Mouse (Mus musculus) midbrain, postnatal 0 days (tissue): ENCODE results near the gene Maz. TPM values are rescaled to one million over a fixed set of nuclear protein-coding genes. Genes with fewer than 3 reads are reported as not detected.
A peak's percentile ranks its signal among the peaks of the same experiment; 100 is the strongest.

ENCODE experiments used
- ATAC-seq: fragments of 200-750 bp; cut with Nextera tagmentation; 2 replicates; pipeline ENCODE4 v1.8.0; 2017; ENCODE audit warnings: moderate number of reproducible peaks, mild to moderate bottlenecking, moderate TSS enrichment, moderate library complexity; ENCODE audit not compliant: low FRiP score
- DNase-seq: peaks from one replicate; pipeline ENCODE4 v3.0.0-alpha.2; 2015; ENCODE audit warnings: low spot score
- H3K27ac ChIP-seq: fragments of 300-500 bp; sonication (generic); 2 replicates; pipeline ENCODE4 v1.5.1; 2014; ENCODE audit warnings: low read depth, mild to moderate bottlenecking, low read length, mixed read lengths
- H3K27me3 ChIP-seq: fragments of 300-500 bp; sonication (generic); 2 replicates; pipeline ENCODE4 v1.6.1; 2014; ENCODE audit warnings: low read length, control low read depth, mixed read lengths; ENCODE audit not compliant: insufficient read depth
- H3K36me3 ChIP-seq: fragments of 300-500 bp; sonication (generic); 2 replicates; pipeline ENCODE4 v1.6.1; 2014; ENCODE audit warnings: low read length, control low read depth, mixed read lengths; ENCODE audit not compliant: insufficient read depth
- H3K4me1 ChIP-seq: fragments of 300-500 bp; sonication (generic); 2 replicates; pipeline ENCODE4 v1.6.1; 2014; ENCODE audit warnings: mild to moderate bottlenecking, control low read depth, antibody characterized with exemption, low read length, mixed read lengths; ENCODE audit not compliant: insufficient read depth
- H3K4me2 ChIP-seq: fragments of 300-500 bp; sonication (generic); 2 replicates; pipeline ENCODE4 v1.6.1; 2014; ENCODE audit warnings: low read depth, mild to moderate bottlenecking, low read length, mixed read lengths; ENCODE audit not compliant: poor library complexity, severe bottlenecking
- H3K4me3 ChIP-seq: fragments of 300-500 bp; sonication (generic); 2 replicates; pipeline ENCODE4 v1.5.1; 2014; ENCODE audit warnings: low read depth, mild to moderate bottlenecking, low read length, moderate library complexity
- H3K9ac ChIP-seq: fragments of 300-500 bp; sonication (generic); replicated peaks from 2 replicates; pipeline ENCODE4 v1.6.1; 2014; ENCODE audit warnings: mild to moderate bottlenecking, low read length, moderate library complexity, mixed read lengths; ENCODE audit not compliant: poor library complexity, severe bottlenecking
- H3K9me3 ChIP-seq: fragments of 300-500 bp; sonication (generic); 2 replicates; pipeline ENCODE4 v1.6.1; 2016; ENCODE audit warnings: low read length, control low read depth
- CTCF ChIP-seq: IDR thresholded peaks from 2 replicates; pipeline ENCODE4 v1.5.1; 2016; ENCODE audit warnings: antibody characterized with exemption, mild to moderate bottlenecking
- WGBS: fragments of 180-500 bp; shearing (Covaris S2); extraction: QIAGEN DNeasy Blood & Tissue Kit; methylation state at CpG from one replicate; pipeline ENCODE4 v1.1.7; 2014; 5-methylcytosine and 5-hydroxymethylcytosine counted together
- polyA plus RNA-seq: library from polyadenylated mRNA; unstranded; fragments of >200 nt; fragmentation: Nextera tagmentation; extraction: Ambion mirVana; gene quantifications from 2 replicates; pipeline ENCODE4 v1.2.1, GENCODE M21; 2015
- total RNA-seq: library from RNA; depleted of rRNA; stranded (reverse); fragments of >200 nt; gene quantifications from 2 replicates; pipeline ENCODE4 v1.2.3, GENCODE M21; 2014

The Maz gene
- total and polyA plus RNA-seq, 2 experiments from 2014 or later = 68.3 to 245 TPM

GRCm38 (mm10) chr7:126986319-126986718, 40.5 kb downstream of the Maz start:
- H3K9me3 ChIP-seq = no peaks in the 10 kb centered on the region
- 45% methylated on average over 9 of the region's 9 CpGs for WGBS
- ATAC-seq = no peak

GRCm38 (mm10) chr7:126984667-126985444, 42.0 kb downstream of the Maz start:
- Histone ChIP-seq H3K9me3 (no peaks in the 10 kb centered on the region), H3K9ac (no peak overlapping the region), H3K4me3 (no peak overlapping the region), H3K27ac (no peak overlapping the region), H3K27me3 (no peaks in the 10 kb centered on the region), H3K36me3 (peaks cover 13% of the 10 kb centered on the region), H3K4me2 (no peak overlapping the region), H3K4me1 (no peaks in the 10 kb centered on the region)
- no peak for DNase-seq
- ATAC-seq = no peak
- WGBS = 60% methylated on average over 10 of the region's 10 CpGs
- TF ChIP-seq CTCF = no peak

More at GRCm38 (mm10) chr7:126986319-126986718, 40.5 kb downstream of the Maz start:
- peak; percentile 40 for DNase-seq
- Histone ChIP-seq H3K9ac (no peak overlapping the region), H3K27me3 (no peaks in the 10 kb centered on the region), H3K4me3 (no peak overlapping the region), H3K4me1 (no peaks in the 10 kb centered on the region), H3K4me2 (no peak overlapping the region), H3K36me3 (0 out of 2 replicates have a peak, but pooled peaks cover 5% of the 10 kb centered on the region), H3K27ac (no peak overlapping the region)
- TF ChIP-seq CTCF = peak; percentile 68

GRCm38 (mm10) chr7:126983113-126983512, 43.7 kb downstream of the Maz start:
- DNase-seq (no peak), ATAC-seq (no peak)
- H3K4me1 ChIP-seq = no peaks in the 10 kb centered on the region
- TF ChIP-seq CTCF = no peak
- H3K4me3 ChIP-seq = no peak overlapping the region
- no peaks in the 10 kb centered on the region for H3K27me3 ChIP-seq
- peaks cover 28% of the 10 kb centered on the region for H3K36me3 ChIP-seq
- H3K27ac ChIP-seq = no peak overlapping the region
- no peak overlapping the region for H3K4me2 ChIP-seq
- H3K9ac ChIP-seq = no peak overlapping the region
- WGBS = 80% methylated on average over 7 of the region's 7 CpGs
- no peaks in the 10 kb centered on the region for H3K9me3 ChIP-seq

- Histone ChIP-seq H3K27me3 (no peaks in the 10 kb centered on the region), H3K9me3 (no peaks in the 10 kb centered on the region), H3K9ac (no peak overlapping the region), H3K36me3 (peaks cover 28% of the 10 kb centered on the region), H3K4me1 (peaks cover 1% of the 10 kb centered on the region; the same call in 1 of the 2 replicates), H3K4me3 (no peak overlapping the region), H3K4me2 (no peak overlapping the region), H3K27ac (no peak overlapping the region)
- no peak for TF ChIP-seq CTCF
- DNase-seq (no peak), ATAC-seq (no peak)
- whole genome bisulfite sequencing = 91% methylated on average over 4 of the region's 4 CpGs
These were observed 44.8 kb downstream of the Maz start for GRCm38 (mm10) chr7:126982054-126982453.

- Histone ChIP-seq H3K27ac (no peak overlapping the region), H3K4me3 (no peak overlapping the region), H3K36me3 (peaks cover 28% of the 10 kb centered on the region), H3K4me2 (no peak overlapping the region), H3K27me3 (no peaks in the 10 kb centered on the region), H3K9ac (no peak overlapping the region), H3K9me3 (no peaks in the 10 kb centered on the region), H3K4me1 (peaks cover 6% of the 10 kb centered on the region; the same call in 1 of the 2 replicates)
- ATAC-seq = no peak
- 100% methylated on average over 2 of the region's 2 CpGs for WGBS
- TF ChIP-seq CTCF = no peak
- DNase-seq = no peak
These were observed 45.2 kb downstream of the Maz start for GRCm38 (mm10) chr7:126981601-126982000.

GRCm38 (mm10) chr7:126978841-126979240, 48.0 kb downstream of the Maz start:
- DNase-seq = no peak
- H3K27me3 ChIP-seq = no peaks in the 10 kb centered on the region
- no peak overlapping the region for H3K27ac ChIP-seq
- no peak for ATAC-seq
- no peak overlapping the region for H3K4me3 ChIP-seq
- no peak overlapping the region for H3K9ac ChIP-seq
- 92% methylated on average over 6 of the region's 6 CpGs for WGBS
- H3K36me3 ChIP-seq = peaks cover 28% of the 10 kb centered on the region
- peaks cover 6% of the 10 kb centered on the region; the same call in 1 of the 2 replicates for H3K4me1 ChIP-seq
- H3K9me3 ChIP-seq = no peaks in the 10 kb centered on the region
- H3K4me2 ChIP-seq = no peak overlapping the region
- TF ChIP-seq CTCF = no peak
